23 mouse cellular contexts compared by ENCODE assay signal in the genomic region with DNA sequence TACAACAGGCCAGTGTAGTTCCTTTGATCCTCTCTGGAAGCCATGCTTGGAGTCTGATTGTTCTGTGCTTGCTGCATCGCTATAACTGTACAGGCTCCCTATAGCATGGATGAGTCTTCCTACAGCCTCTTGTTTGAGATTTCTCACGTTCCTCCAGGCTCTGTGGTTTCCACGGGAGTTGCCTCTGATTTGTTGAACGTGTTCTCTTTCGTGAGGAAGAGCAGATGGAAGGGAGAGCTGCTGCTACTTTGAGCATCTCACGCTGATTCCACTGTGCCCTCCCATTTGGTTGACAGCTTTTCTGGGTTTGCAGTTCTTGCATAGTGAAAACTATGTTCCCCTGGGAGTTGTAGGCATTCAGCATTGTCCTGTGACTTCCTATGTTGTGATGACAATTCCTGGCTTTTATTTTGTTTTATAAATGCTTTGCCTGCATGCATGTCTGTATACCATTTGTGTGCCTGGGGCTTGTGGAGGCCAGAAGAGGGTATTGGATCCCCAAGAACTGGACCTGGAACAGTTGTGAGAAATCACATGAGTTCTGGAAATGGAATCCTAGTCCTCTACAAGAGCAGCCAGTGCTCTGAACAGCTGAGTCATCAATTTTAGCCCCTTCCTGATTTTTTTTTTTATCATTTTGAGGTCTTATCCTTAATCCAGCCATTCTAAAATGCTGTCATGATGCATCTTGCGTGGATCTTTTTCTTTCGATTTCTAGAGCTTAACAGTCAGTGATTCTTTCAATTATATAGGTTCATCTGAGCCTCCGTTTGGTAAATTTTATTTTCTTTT. TPM values are rescaled to one million over a fixed set of nuclear protein-coding genes. Genes with fewer than 3 reads are reported as not detected.
A peak's percentile ranks its signal among the peaks of the same experiment; 100 is the strongest.
DNase-seq lines count a peak whose midpoint lies in the region; TF ChIP-seq lines count a peak whose summit lies in the region.
"Had no signal": no experiment of that assay in that cellular context is flagged by ENCODE, and none has a peak within 500 bp of the region (broad histone marks: within the 10 kb centered on the region; RNA-seq: fewer than 3 reads in every experiment).

No protein-coding gene starts in this region.

- H3K36me3 ChIP-seq in CH12.LX (replicated peaks in 1 of 2; ENCODE audit: control insufficient read depth in 1 of 2, insufficient read depth in 1 of 2, low read length in 1 of 2): no peaks in the 10 kb centered on the region
- H3K36me3 ChIP-seq in thymus, adult 2 months (ENCODE audit: control insufficient read depth, insufficient read depth, low read length): no peaks in the 10 kb centered on the region
- H3K36me3 ChIP-seq: forebrain, embryonic 12.5 days; limb, embryonic 13.5 days; liver, embryonic 13.5 days; lung, embryonic 15.5 days; midbrain, embryonic 10.5 days had no signal

- TF ChIP-seq EP300 in CH12.LX (IDR thresholded peaks at IDR 0.05; ENCODE audit: low read length): no peak

- DNase-seq in layer of hippocampus, adult 11-12 months (ENCODE audit: low spot score): peak; percentile 17
- DNase-seq in layer of hippocampus, postnatal 25 days (ENCODE audit: extremely low spot score in 1 of 2, low spot score in 1 of 2): no peak
- DNase-seq in CH12.LX (ENCODE audit: extremely low read depth): no peak
- DNase-seq in brain, adult 2 months (ENCODE audit: low read depth, low spot score): peak; percentile 89
- peak; percentile 23 to 42 for DNase-seq in right cerebral cortex, adult 2 months (ENCODE audit: low spot score in 2 of 2)
- no peak for DNase-seq in thymus, adult 2 months
- DNase-seq in thymus, adult 18-20 months: no peak
- DNase-seq: adrenal gland, postnatal 14 days; cerebellum, adult 8-10 months; gastrocnemius, postnatal 10 days; heart, adult 18-20 months; heart, postnatal 36 days; kidney, postnatal 36 days; liver, embryonic 13.5 days; thymus, postnatal 25 days had no signal

- H3K4me3 ChIP-seq in CH12.LX (replicated peaks in 1 of 3; ENCODE audit: low read depth in 2 of 3, low read length in 2 of 3, poor library complexity in 1 of 3): no peak overlapping the region
- H3K4me3 ChIP-seq in thymus, adult 2 months (ENCODE audit: control insufficient read depth, insufficient read depth, low read length): no peak overlapping the region
- H3K4me3 ChIP-seq: forebrain, embryonic 12.5 days; limb, embryonic 13.5 days; liver, embryonic 13.5 days; lung, embryonic 15.5 days; midbrain, embryonic 10.5 days had no signal

- dilution Hi-C loops in CH12.LX (cut with MboI; ENCODE audit: extremely low pct_ligation_motif_present, extremely low pct_unique_long_range_greater_than_20kb, low sequenced_read_pairs): no loop called here

- no peak for TF ChIP-seq RAD21 in CH12.LX (IDR thresholded peaks at IDR 0.05; ENCODE audit: low read depth, low read length)

- 92% methylated on average over 9 of the region's 9 CpGs for whole genome bisulfite sequencing in thymus, adult 2 months

- H3K27me3 ChIP-seq in CH12.LX (replicated peaks): no peaks in the 10 kb centered on the region
- H3K27me3 ChIP-seq in thymus, adult 2 months (ENCODE audit: control insufficient read depth, insufficient read depth, low read length): no peaks in the 10 kb centered on the region
- H3K27me3 ChIP-seq: forebrain, embryonic 12.5 days; limb, embryonic 13.5 days; liver, embryonic 13.5 days; lung, embryonic 15.5 days; Patski had no signal

- no peaks in the 10 kb centered on the region for H3K79me2 ChIP-seq in CH12.LX (replicated peaks; ENCODE audit: control insufficient read depth, extremely low read depth, insufficient read depth, poor library complexity, severe bottlenecking)

- H3K4me2 ChIP-seq in CH12.LX (ENCODE audit: insufficient read depth, low read depth, poor library complexity, severe bottlenecking): no peak overlapping the region
- H3K4me2 ChIP-seq: forebrain, embryonic 12.5 days; limb, embryonic 13.5 days; liver, embryonic 13.5 days; lung, embryonic 15.5 days had no signal

- no peak for TF ChIP-seq POLR2A in CH12.LX (IDR thresholded peaks at IDR 0.05; ENCODE audit: low read depth, low read length)
- TF ChIP-seq POLR2A in thymus, adult 2 months (IDR thresholded peaks at IDR 0.05; ENCODE audit: control insufficient read depth, extremely low read depth, insufficient read depth, low read length, poor library complexity): no peak

- H3K27ac ChIP-seq in CH12.LX (ENCODE audit: insufficient read depth, low read depth): no peak overlapping the region
- no peak overlapping the region for H3K27ac ChIP-seq in thymus, adult 2 months (ENCODE audit: control insufficient read depth, insufficient read depth, low read length)
- H3K27ac ChIP-seq: forebrain, embryonic 12.5 days; limb, embryonic 13.5 days; liver, embryonic 13.5 days; lung, embryonic 15.5 days; macrophage; midbrain, embryonic 10.5 days; stomach, postnatal 0 days had no signal

- no peak for TF ChIP-seq CTCF in CH12.LX (conservative IDR thresholded peaks at IDR 0.05 in 1 of 2, IDR thresholded peaks at IDR 0.05 in 1 of 2; ENCODE audit: low read depth in 2 of 2, low read length in 2 of 2)
- no peak for TF ChIP-seq CTCF in thymus, adult 2 months (IDR thresholded peaks at IDR 0.05; ENCODE audit: borderline replicate concordance, control insufficient read depth, extremely low read depth, insufficient read depth, low read length, poor library complexity)

- no peaks in the 10 kb centered on the region for H3K4me1 ChIP-seq in CH12.LX (ENCODE audit: control insufficient read depth in 1 of 2, insufficient read depth in 2 of 2)
- H3K4me1 ChIP-seq in thymus, adult 2 months (replicated peaks; ENCODE audit: control insufficient read depth, insufficient read depth, low read length): peaks cover 26% of the 10 kb centered on the region
- H3K4me1 ChIP-seq: forebrain, embryonic 12.5 days; limb, embryonic 13.5 days; lung, embryonic 15.5 days; midbrain, embryonic 10.5 days had no signal

- no peaks in the 10 kb centered on the region for H3K9me3 ChIP-seq in CH12.LX (replicated peaks; ENCODE audit: low read length)
- H3K9me3 ChIP-seq: forebrain, embryonic 12.5 days; limb, embryonic 13.5 days; liver, embryonic 13.5 days; lung, embryonic 15.5 days; midbrain, embryonic 10.5 days had no signal

- H3K9ac ChIP-seq in CH12.LX (ENCODE audit: insufficient read depth, low read depth): no peak overlapping the region
- H3K9ac ChIP-seq: forebrain, embryonic 12.5 days; limb, embryonic 13.5 days; liver, embryonic 13.5 days; lung, embryonic 15.5 days had no signal

- in situ Hi-C loops in CH12.LX (cut with MboI; ENCODE audit: low pct_ligation_motif_present, low pct_unique_long_range_greater_than_20kb, low sequenced_read_pairs): no loop called here

TF ChIP-seq in CH12.LX, 34 proteins besides CTCF, POLR2A, EP300 and RAD21:
- peak; percentile 88 for TF ChIP-seq MAFK (IDR thresholded peaks at IDR 0.05; ENCODE audit: insufficient replicate concordance, low read length)
- TF ChIP-seq CHD2 (IDR thresholded peaks at IDR 0.05; ENCODE audit: low read length): no peak

RNA-seq across cellular contexts. Expression of gene Gcnt4, which starts 37.1 kb away (rescaled TPM):
- 1 to 10 TPM; 1.6 to 2.4 TPM for total RNA-seq in layer of hippocampus, postnatal 25 days (2021)
- total RNA-seq in CH12.LX (2012; rRNA removed) (not detected in 2 replicates), CH12.LX (2014; rRNA removed) (not detected in 2 replicates)
- not detected in 2 replicates for polyA plus RNA-seq in CH12.LX (2012; ENCODE audit: insufficient read length, low read depth)
- 0.55 and 0.74 TPM in 2 replicates for polyA plus RNA-seq in thymus, adult 2 months (2012; rRNA removed)
- total RNA-seq: monocyte, adult 5-6 weeks had no signal
- polyA plus RNA-seq: macrophage had no signal

Comparison
In these comparisons a context has a peak if more than half of its experiments do, and no peak if none do; other contexts are left out.
1. DNase-seq: peak in layer of hippocampus, adult 11-12 months (single experiment), brain, adult 2 months (single experiment) and right cerebral cortex, adult 2 months (2 of 2); none in layer of hippocampus, postnatal 25 days (0 of 2), CH12.LX (single experiment), thymus, adult 2 months (single experiment) and thymus, adult 18-20 months (0 of 2).